Comparison of ENCODE assay signal across 11 mouse cellular contexts in genomic region chr16:92566146-92566545, GRCm38 (mm10).
A peak's percentile ranks its signal among the peaks of the same experiment; 100 is the strongest.
DNase-seq lines count a peak whose midpoint lies in the region; ATAC-seq and TF ChIP-seq lines count a peak whose summit lies in the region.
"Had no signal": no experiment of that assay in that cellular context is flagged by ENCODE, and none has a peak within 500 bp of the region (broad histone marks: within the 10 kb centered on the region; RNA-seq: fewer than 3 reads in every experiment).

No protein-coding gene starts in this region.

- peak; percentile 54; the same call in 1 of the 2 replicates for ATAC-seq in intestine, embryonic 14.5 days (replicated peaks; ENCODE audit: low FRiP score, low TSS enrichment, low read depth)
- ATAC-seq in intestine, postnatal 0 days, result no peak
- ATAC-seq in lung, embryonic 16.5 days (ENCODE audit: low read depth), result peak; percentile 31
- peak; percentile 26; the same call in 1 of the 2 replicates for ATAC-seq in intestine, embryonic 16.5 days
- no peak for ATAC-seq in forebrain, embryonic 15.5 days (replicated peaks)

- no peak for DNase-seq in intestine, embryonic 14.5 days (ENCODE audit: low spot score)
- DNase-seq in lung, adult 18-20 months, result no peak
- peak; percentile 34 for DNase-seq in ZHBTc4 (ENCODE audit: low read depth, low spot score)
- DNase-seq in left cerebral cortex, postnatal 10 days (ENCODE audit: extremely low spot score in 1 of 2, low spot score in 2 of 2), result no peak

- TF ChIP-seq CTCF in intestine, postnatal 0 days (IDR thresholded peaks at IDR 0.05; ENCODE audit: low read depth), result no peak

- peak overlapping the region; percentile 25; the same call in 1 of the 2 replicates for H3K4me2 ChIP-seq in intestine, embryonic 14.5 days (ENCODE audit: low read length)
- H3K4me2 ChIP-seq in intestine, postnatal 0 days (replicated peaks; ENCODE audit: low read depth), result no peak overlapping the region; the same call in 1 of the 2 replicates
- H3K4me2 ChIP-seq in lung, embryonic 16.5 days (ENCODE audit: low read depth, low read length), result no peak overlapping the region; the same call in 1 of the 2 replicates
- H3K4me2 ChIP-seq in intestine, embryonic 16.5 days (ENCODE audit: low read depth, low read length), result no peak overlapping the region; the same call in 1 of the 2 replicates
- no peak overlapping the region for H3K4me2 ChIP-seq in forebrain, embryonic 15.5 days (replicated peaks)
- H3K4me2 ChIP-seq: hindbrain, embryonic 12.5 days; liver, embryonic 15.5 days had no signal

- WGBS in intestine, embryonic 14.5 days, result 26% methylated on average over 5 of the region's 5 CpGs
- 18% methylated on average over 5 of the region's 5 CpGs for WGBS in intestine, postnatal 0 days
- WGBS in lung, embryonic 16.5 days, result 13% methylated on average over 5 of the region's 5 CpGs
- 21% methylated on average over 5 of the region's 5 CpGs for WGBS in intestine, embryonic 16.5 days
- WGBS in forebrain, embryonic 15.5 days, result 33% methylated on average over 5 of the region's 5 CpGs

- no peaks in the 10 kb centered on the region for H3K27me3 ChIP-seq in intestine, embryonic 14.5 days (replicated peaks; ENCODE audit: control insufficient read depth, insufficient read depth, low read length)
- 0 out of 2 replicates have a peak, but pooled peaks cover 5% of the 10 kb centered on the region for H3K27me3 ChIP-seq in intestine, postnatal 0 days (replicated peaks; ENCODE audit: control insufficient read depth, insufficient read depth, low read length)
- H3K27me3 ChIP-seq in lung, embryonic 16.5 days (ENCODE audit: control insufficient read depth, insufficient read depth, low read depth, low read length), result no peaks in the 10 kb centered on the region
- peaks cover 3% of the 10 kb centered on the region; the same call in 1 of the 2 replicates for H3K27me3 ChIP-seq in intestine, embryonic 16.5 days (replicated peaks; ENCODE audit: control insufficient read depth, insufficient read depth, low read length)
- H3K27me3 ChIP-seq in forebrain, embryonic 15.5 days, result 0 out of 2 replicates have a peak, but pooled peaks cover 10% of the 10 kb centered on the region

- no peak overlapping the region for H3K27ac ChIP-seq in intestine, embryonic 14.5 days (ENCODE audit: low read depth)
- H3K27ac ChIP-seq in intestine, postnatal 0 days (ENCODE audit: low read depth, low read length), result no peak overlapping the region
- no peak overlapping the region for H3K27ac ChIP-seq in lung, embryonic 16.5 days (ENCODE audit: low read length)
- H3K27ac ChIP-seq in intestine, embryonic 16.5 days (ENCODE audit: low read length), result no peak overlapping the region
- no peak overlapping the region for H3K27ac ChIP-seq in forebrain, embryonic 15.5 days (replicated peaks)
- H3K27ac ChIP-seq: heart, adult 2 months; hindbrain, embryonic 12.5 days; liver, embryonic 15.5 days had no signal

- intact Hi-C loops in left cerebral cortex, postnatal 10 days (cut with DNase I), result loop anchor here (5.0 to 10.0 kb wide), 3 partner anchors 131 to 889 kb away; no protein-coding TSS in a partner anchor

- H3K4me3 ChIP-seq in intestine, embryonic 14.5 days (ENCODE audit: low read depth, low read length), result no peak overlapping the region
- H3K4me3 ChIP-seq in intestine, postnatal 0 days (ENCODE audit: low read depth, low read length), result no peak overlapping the region
- H3K4me3 ChIP-seq in lung, embryonic 16.5 days (ENCODE audit: low read length), result no peak overlapping the region
- H3K4me3 ChIP-seq in intestine, embryonic 16.5 days (ENCODE audit: low read length), result no peak overlapping the region
- no peak overlapping the region for H3K4me3 ChIP-seq in forebrain, embryonic 15.5 days
- H3K4me3 ChIP-seq: heart, adult 2 months; hindbrain, embryonic 12.5 days; liver, embryonic 15.5 days had no signal

- H3K4me1 ChIP-seq in intestine, embryonic 14.5 days (replicated peaks; ENCODE audit: control insufficient read depth, insufficient read depth, low read length), result no peaks in the 10 kb centered on the region
- no peaks in the 10 kb centered on the region; the same call in 1 of the 2 replicates for H3K4me1 ChIP-seq in intestine, postnatal 0 days (replicated peaks; ENCODE audit: control insufficient read depth, insufficient read depth, low read length)
- peaks cover 5% of the 10 kb centered on the region; the same call in 1 of the 2 replicates for H3K4me1 ChIP-seq in lung, embryonic 16.5 days (replicated peaks; ENCODE audit: control insufficient read depth, insufficient read depth, low read length)
- no peaks in the 10 kb centered on the region for H3K4me1 ChIP-seq in intestine, embryonic 16.5 days (ENCODE audit: control insufficient read depth, insufficient read depth, low read length)
- H3K4me1 ChIP-seq in forebrain, embryonic 15.5 days, result peaks cover 12% of the 10 kb centered on the region
- H3K4me1 ChIP-seq: hindbrain, embryonic 12.5 days; liver, embryonic 15.5 days had no signal

- no peaks in the 10 kb centered on the region for H3K9me3 ChIP-seq in intestine, embryonic 14.5 days (ENCODE audit: control insufficient read depth, low read length)
- no peaks in the 10 kb centered on the region for H3K9me3 ChIP-seq in intestine, postnatal 0 days (ENCODE audit: control insufficient read depth)
- no peaks in the 10 kb centered on the region for H3K9me3 ChIP-seq in lung, embryonic 16.5 days (ENCODE audit: control insufficient read depth, low read length)
- no peaks in the 10 kb centered on the region for H3K9me3 ChIP-seq in intestine, embryonic 16.5 days (ENCODE audit: control insufficient read depth, low read length)
- no peaks in the 10 kb centered on the region for H3K9me3 ChIP-seq in forebrain, embryonic 15.5 days
- H3K9me3 ChIP-seq: hindbrain, embryonic 12.5 days; liver, embryonic 15.5 days had no signal

- H3K9ac ChIP-seq in intestine, embryonic 14.5 days (ENCODE audit: low read length), result no peak overlapping the region
- H3K9ac ChIP-seq in intestine, postnatal 0 days (ENCODE audit: low read depth, low read length), result no peak overlapping the region
- no peak overlapping the region for H3K9ac ChIP-seq in lung, embryonic 16.5 days (ENCODE audit: low read length)
- H3K9ac ChIP-seq in intestine, embryonic 16.5 days (ENCODE audit: low read depth, low read length), result no peak overlapping the region
- H3K9ac ChIP-seq in forebrain, embryonic 15.5 days (replicated peaks), result no peak overlapping the region
- H3K9ac ChIP-seq: hindbrain, embryonic 12.5 days; liver, embryonic 15.5 days had no signal

- no peaks in the 10 kb centered on the region for H3K36me3 ChIP-seq in intestine, embryonic 14.5 days (ENCODE audit: control insufficient read depth, insufficient read depth, low read length)
- H3K36me3 ChIP-seq in intestine, postnatal 0 days (ENCODE audit: control insufficient read depth, insufficient read depth), result no peaks in the 10 kb centered on the region
- no peaks in the 10 kb centered on the region for H3K36me3 ChIP-seq in lung, embryonic 16.5 days (ENCODE audit: control insufficient read depth, insufficient read depth, low read length)
- H3K36me3 ChIP-seq in intestine, embryonic 16.5 days (ENCODE audit: control insufficient read depth, insufficient read depth, low read length), result no peaks in the 10 kb centered on the region
- no peaks in the 10 kb centered on the region for H3K36me3 ChIP-seq in forebrain, embryonic 15.5 days
- H3K36me3 ChIP-seq: hindbrain, embryonic 12.5 days; liver, embryonic 15.5 days had no signal

Comparison
In these comparisons a context has a peak if more than half of its experiments do, and no peak if none do; other contexts are left out.
1. ATAC-seq: peak in intestine, embryonic 14.5 days (single experiment), lung, embryonic 16.5 days (single experiment) and intestine, embryonic 16.5 days (single experiment); none in intestine, postnatal 0 days (single experiment) and forebrain, embryonic 15.5 days (single experiment).